Mouse (Mus musculus): ENCODE data around the gene Ntan1. TPM values are rescaled to one million over a fixed set of nuclear protein-coding genes. Genes with fewer than 3 reads are reported as not detected.
"Not testable (repeated sequence)": the region's sequence is repeated elsewhere in the genome, so short reads cannot be mapped to it uniquely, and the experiment has no call there.

Ntan1 gene
- 129 and 145 TPM in 2 replicates for polyA plus RNA-seq (2016; fragmentation: Nextera tagmentation; extraction: Ambion mirVana)

GRCm38 (mm10) chr16:13818560-13819393, at the start of gene Ntan1:
Ntan1 (plus strand) TSS chr16:13818845.
- H3K9me3 ChIP-seq, result no peaks in the 10 kb centered on the region
- peaks cover 26% of the 10 kb centered on the region for H3K36me3 ChIP-seq
- peaks cover 12% of the 10 kb centered on the region for H3K4me1 ChIP-seq
- WGBS, result under 1% methylated on average over 58 of the region's 58 CpGs
- H3K4me3 ChIP-seq, result peak within 1 kb of the TSS; percentile 70
- peak; percentile 98 for DNase-seq (ENCODE audit: low spot score)
- peak within 1 kb of the TSS; percentile 91 for H3K27ac ChIP-seq
- H3K27me3 ChIP-seq (ENCODE audit: insufficient read depth, poor library complexity, severe bottlenecking), result no peaks in the 10 kb centered on the region

- not testable (repeated sequence) for H3K27me3 ChIP-seq (ENCODE audit: insufficient read depth, poor library complexity, severe bottlenecking); DNase-seq (ENCODE audit: low spot score); H3K9me3 ChIP-seq; H3K36me3 ChIP-seq; H3K27ac ChIP-seq; H3K4me1 ChIP-seq; H3K4me3 ChIP-seq
- WGBS, result 69% methylated on average over 4 of the region's 4 CpGs
Observed at GRCm38 (mm10) chr16:13771603-13772002, 47.0 kb upstream of the Ntan1 start.

- DNase-seq (ENCODE audit: low spot score); H3K4me1 ChIP-seq; H3K9me3 ChIP-seq; H3K27ac ChIP-seq; H3K4me3 ChIP-seq; H3K36me3 ChIP-seq; H3K27me3 ChIP-seq (ENCODE audit: insufficient read depth, poor library complexity, severe bottlenecking): not testable (repeated sequence)
- WGBS, result 80% methylated on average over 5 of the region's 5 CpGs
Observed at GRCm38 (mm10) chr16:13772051-13772450, 46.6 kb upstream of the Ntan1 start.

GRCm38 (mm10) chr16:13774011-13774410, 44.6 kb upstream of the Ntan1 start:
- not testable (repeated sequence) for H3K36me3 ChIP-seq; DNase-seq (ENCODE audit: low spot score); H3K4me3 ChIP-seq; H3K27ac ChIP-seq; H3K9me3 ChIP-seq; H3K27me3 ChIP-seq (ENCODE audit: insufficient read depth, poor library complexity, severe bottlenecking); H3K4me1 ChIP-seq
- WGBS, result 90% methylated on average over 2 of the region's 2 CpGs

GRCm38 (mm10) chr16:13774651-13775050, 44.0 kb upstream of the Ntan1 start:
- DNase-seq (ENCODE audit: low spot score); H3K27me3 ChIP-seq (ENCODE audit: insufficient read depth, poor library complexity, severe bottlenecking); H3K4me1 ChIP-seq; H3K36me3 ChIP-seq; H3K4me3 ChIP-seq; H3K27ac ChIP-seq; H3K9me3 ChIP-seq: not testable (repeated sequence)
- WGBS, result 86% methylated on average over 3 of the region's 3 CpGs

GRCm38 (mm10) chr16:13780353-13781036, 38.1 kb upstream of the Ntan1 start, which contains the start of gene Rrn3:
Rrn3 (plus strand) TSS chr16:13780708.
- under 1% methylated on average over 57 of the region's 57 CpGs for WGBS
- Histone ChIP-seq H3K36me3 (peaks cover 36% of the 10 kb centered on the region), H3K4me1 (peaks cover 13% of the 10 kb centered on the region), H3K27me3 (ENCODE audit: insufficient read depth, poor library complexity, severe bottlenecking) (no peaks in the 10 kb centered on the region), H3K4me3 (peak within 1 kb of the TSS; percentile 84), H3K27ac (peak within 1 kb of the TSS; percentile 95), H3K9me3 (0 out of 2 replicates have a peak, but pooled peaks cover 4% of the 10 kb centered on the region)
- DNase-seq (ENCODE audit: low spot score), result peak; percentile 96

- H3K27ac ChIP-seq, result peak overlapping the region; percentile 95; the same call in 1 of the 2 replicates
- H3K27me3 ChIP-seq (ENCODE audit: insufficient read depth, poor library complexity, severe bottlenecking), result no peaks in the 10 kb centered on the region
- DNase-seq (ENCODE audit: low spot score), result no peak
- peaks cover 44% of the 10 kb centered on the region for H3K36me3 ChIP-seq
- peaks cover 13% of the 10 kb centered on the region for H3K4me1 ChIP-seq
- H3K9me3 ChIP-seq, result 0 out of 2 replicates have a peak, but pooled peaks cover 4% of the 10 kb centered on the region
- peak overlapping the region; percentile 84 for H3K4me3 ChIP-seq
- WGBS, result 21% methylated on average over 8 of the region's 8 CpGs
Observed at GRCm38 (mm10) chr16:13781216-13781615, 37.4 kb upstream of the Ntan1 start.

- 84% methylated on average over 3 of the region's 3 CpGs for WGBS
- Histone ChIP-seq H3K4me1 (peaks cover 7% of the 10 kb centered on the region; the same call in 1 of the 2 replicates), H3K27ac (no peak overlapping the region), H3K27me3 (ENCODE audit: insufficient read depth, poor library complexity, severe bottlenecking) (no peaks in the 10 kb centered on the region), H3K36me3 (peaks cover 80% of the 10 kb centered on the region), H3K4me3 (no peak overlapping the region), H3K9me3 (no peaks in the 10 kb centered on the region)
- DNase-seq (ENCODE audit: low spot score), result no peak
Observed at GRCm38 (mm10) chr16:13785932-13786331, 32.7 kb upstream of the Ntan1 start.

GRCm38 (mm10) chr16:13793441-13793840, 25.2 kb upstream of the Ntan1 start:
- H3K4me1 ChIP-seq; H3K4me3 ChIP-seq; H3K9me3 ChIP-seq; H3K27me3 ChIP-seq (ENCODE audit: insufficient read depth, poor library complexity, severe bottlenecking); H3K27ac ChIP-seq: not testable (repeated sequence)
- peaks cover 95% of the 10 kb centered on the region for H3K36me3 ChIP-seq
- 84% methylated on average over 2 of the region's 2 CpGs for WGBS
- DNase-seq (ENCODE audit: low spot score), result peak; percentile 53

GRCm38 (mm10) chr16:13796746-13797175, 21.9 kb upstream of the Ntan1 start:
- Histone ChIP-seq H3K4me3 (no peak overlapping the region), H3K4me1 (no peaks in the 10 kb centered on the region), H3K27me3 (ENCODE audit: insufficient read depth, poor library complexity, severe bottlenecking) (no peaks in the 10 kb centered on the region), H3K36me3 (peaks cover 96% of the 10 kb centered on the region), H3K27ac (no peak overlapping the region), H3K9me3 (no peaks in the 10 kb centered on the region)
- WGBS, result 90% methylated on average over 5 of the region's 5 CpGs
- no peak for DNase-seq (ENCODE audit: low spot score)

- Histone ChIP-seq H3K9me3 (no peaks in the 10 kb centered on the region), H3K27me3 (ENCODE audit: insufficient read depth, poor library complexity, severe bottlenecking) (no peaks in the 10 kb centered on the region), H3K36me3 (peaks cover 95% of the 10 kb centered on the region), H3K27ac (no peak overlapping the region), H3K4me3 (no peak overlapping the region), H3K4me1 (no peaks in the 10 kb centered on the region)
- WGBS, result 94% methylated on average over 4 of the region's 4 CpGs
- DNase-seq (ENCODE audit: low spot score), result no peak
Observed at GRCm38 (mm10) chr16:13801231-13801630, 17.4 kb upstream of the Ntan1 start.

- H3K4me1 ChIP-seq, result no peaks in the 10 kb centered on the region
- H3K4me3 ChIP-seq, result no peak overlapping the region
- H3K9me3 ChIP-seq, result no peaks in the 10 kb centered on the region
- DNase-seq (ENCODE audit: low spot score), result no peak
- no peak overlapping the region for H3K27ac ChIP-seq
- WGBS, result 80% methylated on average over 5 of the region's 5 CpGs
- peaks cover 93% of the 10 kb centered on the region for H3K36me3 ChIP-seq
- H3K27me3 ChIP-seq (ENCODE audit: insufficient read depth, poor library complexity, severe bottlenecking), result no peaks in the 10 kb centered on the region
Observed at GRCm38 (mm10) chr16:13804666-13805065, 14.0 kb upstream of the Ntan1 start.

GRCm38 (mm10) chr16:13807616-13808015, 11.0 kb upstream of the Ntan1 start:
- Histone ChIP-seq H3K36me3 (peaks cover 93% of the 10 kb centered on the region), H3K27ac (no peak overlapping the region), H3K4me3 (no peak overlapping the region), H3K9me3 (no peaks in the 10 kb centered on the region), H3K27me3 (ENCODE audit: insufficient read depth, poor library complexity, severe bottlenecking) (no peaks in the 10 kb centered on the region), H3K4me1 (no peaks in the 10 kb centered on the region)
- no peak for DNase-seq (ENCODE audit: low spot score)
- WGBS, result 94% methylated on average over 4 of the region's 4 CpGs

Measured in heart, embryonic 10.5 days (tissue).